Mouse (Mus musculus): ENCODE measurements around the gene Arrdc1.
A peak's percentile ranks its signal among the peaks of the same experiment; 100 is the strongest.
"Not testable (repeated sequence)": the region's sequence is repeated elsewhere in the genome, so short reads cannot be mapped to it uniquely, and the experiment has no call there.

The Arrdc1 gene

GRCm38 (mm10) chr2:24935057-24935796 lies at the start of gene Arrdc1:
Gene Arrdc1, minus strand, starts transcription at chr2:24935252.
- peak; percentile 89 for DNase-seq (ENCODE audit: low spot score)

DNA sequence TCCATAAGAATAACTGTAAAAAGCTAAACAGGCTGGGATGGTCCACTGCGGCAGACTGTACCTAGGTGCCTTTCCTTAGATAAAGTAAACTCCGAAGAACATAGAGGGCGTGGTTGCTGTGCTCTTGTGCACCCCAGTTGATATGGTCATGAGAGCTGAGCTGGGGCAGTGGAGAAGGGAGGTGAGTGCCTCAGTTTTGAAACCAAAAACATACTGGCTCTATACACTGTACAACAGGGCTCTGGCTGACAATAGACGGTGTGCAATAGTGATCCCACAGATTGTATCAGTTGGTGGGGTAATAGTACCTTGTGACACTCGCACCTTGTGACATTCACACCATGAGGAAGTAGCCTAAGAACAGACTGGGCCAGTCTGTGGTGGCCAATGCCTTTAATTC lies 41.9 kb upstream of the Arrdc1 start:
- DNase-seq (ENCODE audit: low spot score), result no peak

DNA sequence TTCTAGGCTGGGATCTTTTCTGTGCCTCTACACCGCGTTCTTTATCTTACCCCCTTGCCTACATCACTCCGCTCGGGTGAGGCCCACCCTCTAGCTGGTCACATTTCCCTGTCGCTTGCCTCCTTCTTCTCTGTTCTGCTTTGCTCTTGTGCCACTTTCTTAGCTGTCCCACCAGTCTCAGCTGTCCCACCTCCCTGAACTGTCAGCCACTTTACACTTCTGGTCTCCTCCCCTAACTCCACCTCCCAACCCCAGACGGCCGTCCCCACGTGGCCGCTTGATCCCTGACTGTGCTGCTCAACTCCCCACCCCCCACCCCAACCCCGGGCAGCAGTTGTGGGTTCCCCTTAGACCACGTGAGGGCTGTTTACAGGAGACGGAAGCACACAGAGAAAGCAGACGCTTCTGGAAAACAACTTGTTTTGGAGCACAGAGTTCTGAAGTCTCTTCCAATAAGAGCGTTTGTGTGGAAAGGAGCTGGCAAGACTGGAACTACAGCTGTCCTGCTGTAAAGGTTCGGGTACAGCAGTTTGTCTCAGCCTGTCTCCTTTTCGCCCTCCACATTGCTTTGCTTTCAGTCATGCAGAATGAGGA lies 40.7 kb upstream of the Arrdc1 start, which contains the start of gene Pnpla7:
TSS of gene Pnpla7 (plus strand) at position 330 of the 594 bp plus-strand sequence.
- peak; percentile 78 for DNase-seq (ENCODE audit: low spot score)

DNA sequence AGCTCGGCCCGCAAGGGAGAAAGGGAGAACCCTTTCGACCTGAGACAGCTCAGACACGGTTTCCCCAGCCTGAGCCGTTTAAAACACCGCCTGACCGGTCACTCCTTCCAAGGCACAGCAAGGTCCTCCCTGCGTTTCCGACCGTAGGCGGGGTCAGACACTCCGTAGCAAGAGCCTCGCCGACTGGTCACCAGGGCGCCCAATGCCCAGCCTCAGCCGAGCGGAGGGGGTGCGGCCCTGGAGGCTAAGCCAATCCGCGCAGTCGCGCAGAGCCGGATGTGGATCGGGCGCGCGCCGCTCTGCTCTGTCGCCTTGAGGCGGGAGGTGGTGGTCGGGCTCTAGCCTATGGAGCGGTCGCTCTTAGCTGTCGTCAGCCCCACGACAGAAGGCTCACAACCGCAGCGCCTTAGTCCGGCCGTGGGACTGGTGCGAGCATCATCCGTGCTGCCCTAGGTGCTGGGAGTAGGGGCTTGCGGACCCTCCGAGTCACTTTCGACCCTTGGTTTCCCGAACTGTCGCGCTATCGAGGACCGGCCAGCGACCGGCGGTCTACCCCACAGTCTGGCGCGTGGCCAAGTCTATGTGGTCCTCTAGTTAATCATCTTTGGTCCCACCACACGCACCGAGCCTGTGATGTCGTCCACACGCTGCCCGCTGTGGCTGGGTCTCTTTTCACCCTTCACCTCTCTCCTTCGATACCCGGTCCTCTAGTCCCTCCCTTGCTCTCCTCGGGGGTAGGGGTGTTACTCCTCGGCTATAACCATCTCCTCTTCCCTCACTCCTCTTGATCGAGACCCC lies 40.1 kb upstream of the Arrdc1 start, which contains the start of gene Mrpl41:
TSS of gene Mrpl41 (minus strand) at position 193 of the 798 bp plus-strand sequence.
- peak; percentile 97 for DNase-seq (ENCODE audit: low spot score)

DNA sequence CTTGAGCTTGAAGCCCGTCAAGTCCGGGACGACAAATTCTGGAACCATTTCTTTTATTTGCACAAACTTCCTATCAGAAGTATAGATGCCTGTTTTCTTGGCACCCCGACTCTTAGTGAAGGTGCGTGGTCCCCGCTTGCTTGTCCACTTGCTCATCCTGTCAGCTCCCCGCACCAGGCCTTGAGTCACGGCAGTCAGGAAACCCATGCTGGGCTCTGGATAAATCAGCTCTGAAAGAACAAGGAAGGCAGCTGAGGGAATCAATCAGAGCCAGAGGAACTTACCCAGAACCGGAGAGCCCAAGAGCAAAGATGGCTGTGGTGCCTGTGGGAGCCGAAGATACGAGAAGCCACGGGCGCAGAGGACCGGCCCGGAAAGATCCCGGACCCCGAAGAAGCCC lies 39.4 kb upstream of the Arrdc1 start:
- DNase-seq (ENCODE audit: low spot score), result not testable (repeated sequence)

DNA sequence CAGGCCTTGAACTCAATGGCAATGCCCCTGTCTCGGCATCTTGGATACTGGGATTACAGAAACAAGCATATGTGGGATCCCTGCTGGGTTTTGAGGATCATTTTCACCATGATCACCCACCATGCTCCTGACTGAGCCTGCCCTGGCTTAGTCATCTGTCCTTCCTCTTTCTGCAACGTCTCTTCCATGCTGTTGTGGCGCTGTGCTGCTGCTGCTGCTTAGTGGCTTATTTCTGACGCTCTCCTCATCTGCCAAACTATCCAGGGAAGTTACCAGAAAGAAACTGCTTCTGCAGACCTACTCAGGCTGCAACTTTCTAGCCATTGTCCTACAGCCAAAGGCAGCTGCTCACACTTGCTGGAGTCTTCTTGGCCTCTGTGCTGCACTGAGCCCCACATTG lies 35.3 kb upstream of the Arrdc1 start:
- DNase-seq (ENCODE audit: low spot score), result no peak

DNA sequence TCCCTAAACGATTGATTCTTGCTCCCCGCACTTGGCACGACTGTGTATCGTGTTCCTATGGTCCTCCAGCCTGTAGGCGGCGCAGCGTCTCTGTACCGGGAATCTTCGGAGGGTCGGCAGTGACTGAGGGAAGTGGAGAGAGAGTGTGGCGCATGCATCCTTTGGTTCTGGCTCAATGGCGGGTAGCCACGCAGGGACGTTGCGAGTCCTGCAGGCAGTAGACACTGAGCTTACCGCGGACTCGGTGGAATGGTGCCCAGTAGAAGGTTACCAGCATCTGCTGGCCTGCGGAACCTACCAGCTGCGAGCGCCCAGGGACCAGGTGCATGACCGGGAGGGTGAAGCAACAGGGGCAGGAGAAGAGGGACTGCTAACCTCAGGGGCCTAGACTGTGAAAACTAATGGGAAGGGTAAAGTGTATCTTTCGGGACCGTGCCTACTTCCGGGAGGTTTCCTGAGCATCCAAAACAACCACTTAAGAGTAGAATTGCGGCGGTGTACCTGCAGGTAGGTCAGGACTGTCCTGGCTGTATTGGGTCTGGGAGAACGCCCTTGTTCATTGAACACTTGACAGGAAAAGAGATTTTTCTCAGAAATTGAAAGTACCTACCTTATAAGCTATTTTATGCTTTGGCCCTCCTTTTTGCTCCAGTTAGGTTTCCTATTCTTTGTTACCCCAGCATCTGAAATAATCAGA lies 27.4 kb upstream of the Arrdc1 start, which contains the start of gene Dph7:
TSS of gene Dph7 (plus strand) at position 97 of the 697 bp plus-strand sequence.
- DNase-seq (ENCODE audit: low spot score), result peak; percentile 89

DNA sequence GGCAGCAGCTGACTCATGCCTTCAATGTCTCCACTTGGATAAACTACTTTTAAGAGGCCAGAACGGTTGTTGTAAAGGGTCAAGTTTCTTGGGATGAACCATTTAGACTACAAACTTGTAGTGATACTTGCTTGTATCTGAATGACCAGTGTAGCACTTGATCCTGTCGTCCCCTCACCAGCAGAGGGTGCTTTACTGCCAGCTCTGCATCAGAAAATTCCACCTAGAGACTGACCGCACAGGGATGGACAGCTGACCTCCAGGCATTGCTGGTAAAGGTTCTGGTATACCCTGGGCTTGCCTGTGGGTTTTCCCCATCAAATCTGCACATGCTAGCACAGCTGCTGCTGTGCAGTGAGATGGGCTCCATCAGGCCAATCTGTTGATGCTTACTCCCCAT lies 25.9 kb upstream of the Arrdc1 start:
- DNase-seq (ENCODE audit: low spot score), result no peak

GRCm38 (mm10) chr2:24952537-24953055 lies 17.5 kb upstream of the Arrdc1 start:
- no peak for DNase-seq (ENCODE audit: low spot score)

DNA sequence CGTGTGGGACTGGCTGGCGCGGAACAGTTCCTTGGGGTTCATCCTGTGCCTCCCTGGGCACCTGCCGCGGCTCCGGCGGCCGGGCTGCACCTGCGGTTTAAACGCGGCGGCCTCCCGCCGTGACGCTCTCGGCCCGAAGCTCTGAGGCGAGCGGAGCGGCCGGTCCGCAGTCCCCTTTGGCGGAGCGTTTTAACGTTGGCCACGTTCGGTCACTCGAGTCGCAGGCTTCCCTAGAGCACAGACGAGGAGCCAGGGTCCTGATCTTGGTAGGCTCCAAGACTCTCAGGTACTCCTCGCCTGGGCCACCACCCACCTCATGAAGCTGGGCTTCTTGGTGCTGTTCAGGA lies 15.1 kb upstream of the Arrdc1 start:
- DNase-seq (ENCODE audit: low spot score), result no peak

DNA sequence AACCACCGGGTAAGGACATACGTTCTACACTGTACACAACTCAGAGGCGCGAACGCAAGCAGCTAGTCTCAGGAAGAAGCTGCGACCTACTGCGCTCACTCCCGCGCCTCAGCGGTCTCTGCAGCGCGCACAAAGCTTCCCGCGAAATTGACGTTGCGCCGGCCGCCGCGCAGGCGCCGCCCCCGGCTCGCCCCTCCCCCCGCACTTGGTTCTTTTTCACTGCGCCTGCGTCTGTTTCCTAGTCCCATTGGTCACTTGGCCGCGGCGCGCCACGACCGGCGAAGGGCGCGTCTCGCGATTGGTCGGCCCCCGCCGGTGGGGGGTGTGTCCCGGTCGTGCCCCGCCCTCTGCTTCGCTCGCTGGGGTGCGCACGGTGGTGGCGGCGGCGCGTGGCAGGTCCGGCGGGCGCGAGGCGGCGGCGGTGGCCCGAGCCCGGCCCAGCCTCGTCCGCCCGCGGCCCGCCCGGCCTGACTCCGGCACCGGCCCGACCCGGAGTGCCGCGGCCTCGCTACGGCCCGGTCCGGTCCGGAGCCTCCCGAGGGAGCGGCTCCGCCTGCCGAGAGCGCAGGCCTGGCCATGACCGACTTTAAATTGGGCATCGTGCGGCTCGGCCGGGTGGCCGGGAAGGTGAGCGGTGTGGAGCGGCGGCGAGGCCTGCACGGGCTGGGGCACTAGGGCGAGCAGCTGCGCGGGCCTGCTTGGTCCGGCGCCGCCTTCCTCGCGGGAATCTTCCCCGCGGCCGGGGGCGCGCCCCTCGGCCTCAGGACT lies 14.6 kb upstream of the Arrdc1 start, which contains the start of gene Zmynd19:
TSS of gene Zmynd19 (plus strand) at position 372 of the 768 bp plus-strand sequence.
- peak; percentile 97 for DNase-seq (ENCODE audit: low spot score)

DNA sequence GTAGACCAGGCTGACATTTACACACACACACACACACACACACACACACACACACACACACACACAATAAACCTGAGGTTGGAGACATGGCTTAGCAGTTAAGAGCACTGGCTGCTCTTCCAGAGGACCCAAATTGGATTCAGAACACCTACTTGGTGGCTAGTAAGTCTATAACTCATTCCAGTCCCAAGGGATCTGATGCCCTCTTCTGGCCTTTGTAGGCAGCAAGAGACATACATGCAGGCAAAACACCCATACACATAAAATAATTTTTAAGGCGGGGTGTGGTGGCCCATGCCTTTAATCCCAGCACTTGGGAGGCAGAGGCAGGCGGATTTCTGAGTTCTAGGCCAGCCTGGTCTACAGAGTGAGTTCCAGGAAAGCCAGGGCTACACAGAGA lies 9.3 kb upstream of the Arrdc1 start:
- DNase-seq (ENCODE audit: low spot score), result not testable (repeated sequence)

DNA sequence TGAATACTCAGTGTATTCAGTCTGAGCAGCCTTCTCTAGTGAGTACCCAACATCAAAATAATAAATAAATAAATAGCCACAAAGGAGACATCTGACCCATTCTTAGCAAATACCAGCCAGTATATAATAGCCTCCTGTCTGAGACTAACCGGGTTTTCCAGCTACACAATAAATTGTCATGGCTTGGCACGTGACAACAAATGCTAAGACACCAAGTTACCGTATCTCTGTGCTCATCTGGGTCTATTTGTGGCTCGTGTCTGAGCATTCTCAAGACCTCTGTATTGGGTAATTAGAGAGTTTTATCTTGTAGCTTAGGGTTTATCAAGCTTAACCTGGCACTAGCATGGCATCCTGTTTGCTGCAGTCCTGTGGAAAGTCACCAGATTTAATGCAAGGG lies 7.0 kb upstream of the Arrdc1 start:
- no peak for DNase-seq (ENCODE audit: low spot score)

DNA sequence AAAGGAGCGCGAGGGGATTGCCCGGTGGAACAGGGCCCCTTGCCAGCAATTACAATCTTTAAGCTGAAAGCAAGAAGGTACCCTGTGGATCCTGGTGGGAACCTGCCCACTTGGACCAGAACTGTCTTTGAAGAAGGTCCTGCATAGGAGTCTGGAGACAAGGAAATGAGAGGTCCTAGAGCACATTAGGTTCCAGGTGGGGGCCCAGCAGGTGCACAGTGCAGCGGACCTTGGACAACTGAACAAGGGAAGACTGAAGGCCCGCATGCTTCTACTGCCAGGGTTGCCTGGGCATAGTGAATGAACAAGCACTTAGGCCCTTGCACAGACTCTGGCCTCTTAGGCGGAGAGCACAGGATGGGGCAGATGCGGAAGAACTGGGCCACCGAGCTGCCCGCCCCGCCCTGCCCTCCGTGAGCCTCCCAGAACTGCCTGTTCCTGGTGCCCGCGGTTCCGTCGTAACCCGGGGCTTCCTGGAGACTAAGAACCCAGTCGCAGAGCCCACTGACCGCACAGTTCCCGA lies 550 bp downstream of the Arrdc1 start:
- no peak for DNase-seq (ENCODE audit: low spot score)

GRCm38 (mm10) chr2:24929593-24929992 lies 5.5 kb downstream of the Arrdc1 start:
- no peak for DNase-seq (ENCODE audit: low spot score)

DNA sequence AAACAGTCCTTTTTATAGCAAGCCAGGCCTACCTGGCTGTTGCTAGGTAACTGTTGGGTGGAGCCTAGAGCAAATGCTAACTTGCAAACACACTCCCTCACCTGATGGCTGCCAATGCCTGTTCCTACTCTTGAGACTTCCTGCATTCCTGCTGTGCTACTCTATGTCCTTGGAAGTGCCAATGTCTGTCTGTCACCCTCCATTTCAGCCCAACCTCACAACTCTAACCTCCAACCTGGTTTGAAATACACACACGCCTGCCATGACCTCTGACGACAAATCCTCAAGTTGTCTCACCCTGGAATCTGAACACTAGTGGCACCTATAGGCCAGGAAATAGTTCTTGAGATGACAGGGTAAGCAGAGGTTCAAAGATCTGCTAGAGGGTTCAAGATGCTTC lies 5.9 kb downstream of the Arrdc1 start:
- no peak for DNase-seq (ENCODE audit: low spot score)

GRCm38 (mm10) chr2:24927810-24928479 lies 7.1 kb downstream of the Arrdc1 start:
- DNase-seq (ENCODE audit: low spot score), result no peak

- no peak for DNase-seq (ENCODE audit: low spot score)
Observed at GRCm38 (mm10) chr2:24926965-24927358, 8.1 kb downstream of the Arrdc1 start.

GRCm38 (mm10) chr2:24926345-24926964 lies 8.6 kb downstream of the Arrdc1 start:
- no peak for DNase-seq (ENCODE audit: low spot score)

GRCm38 (mm10) chr2:24925284-24925683 lies 9.8 kb downstream of the Arrdc1 start:
- DNase-seq (ENCODE audit: low spot score), result no peak
